Mouse (Mus musculus) activated CD4-positive, CD25-positive, alpha-beta regulatory T cell, adult 4 months (primary cell): Measurements from ENCODE around the gene Dtd1. TPM values are rescaled to one million over a fixed set of nuclear protein-coding genes. Genes with fewer than 3 reads are reported as not detected.

ENCODE experiments used
- ATAC-seq: one replicate; pipeline ENCODE4 v1.8.0; 2017
- polyA plus RNA-seq, 2 experiments: library from polyadenylated mRNA; unstranded; fragments of 100-300 nt; shearing (Covaris generic); gene quantifications; one replicate each; pipeline ENCODE4 v1.2.1; 2017

Gene Dtd1
- polyA plus RNA-seq, 2 experiments from 2014 or later = 65.4 to 72.3 TPM

DNA sequence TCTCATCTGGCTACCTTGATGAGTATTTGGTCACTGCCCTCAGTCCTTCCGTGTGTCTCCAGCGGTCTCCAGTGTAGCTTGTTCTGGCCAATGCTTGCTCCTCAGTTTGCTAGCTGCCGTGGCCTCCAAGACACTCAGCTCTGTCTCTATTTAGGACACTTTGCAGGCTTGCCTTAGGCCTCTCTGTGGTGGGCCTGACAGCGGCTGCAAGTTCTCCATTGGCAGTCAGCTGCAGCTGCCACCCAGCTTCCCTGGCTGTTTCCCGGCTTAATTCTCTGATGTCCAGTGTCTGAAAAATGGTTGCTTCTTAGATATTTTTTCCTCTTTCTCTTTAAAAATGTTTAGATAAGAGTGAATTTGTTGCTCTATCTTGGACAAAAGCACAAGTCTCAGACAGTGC is 116.6 kb downstream of the Dtd1 start:
- no peak for ATAC-seq

DNA sequence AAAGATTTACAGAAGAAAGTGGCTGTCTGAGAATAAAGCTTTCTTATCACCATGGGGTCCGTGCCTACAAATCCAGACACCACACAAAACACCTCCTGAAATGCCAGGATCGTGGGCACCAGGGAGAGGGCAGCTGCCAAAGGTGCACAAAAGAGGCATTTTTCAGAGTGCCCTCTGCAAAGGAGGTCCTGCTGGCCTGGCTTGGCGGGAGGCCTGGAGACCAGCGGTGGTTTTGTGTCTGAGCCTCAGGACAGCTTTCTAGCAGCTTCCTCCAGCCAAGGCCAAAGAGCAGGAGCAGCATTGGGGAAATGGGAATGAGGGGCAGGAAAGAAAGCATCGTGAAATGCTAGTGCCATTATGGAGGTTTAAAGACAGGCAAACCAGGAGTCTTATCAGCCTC is 118.6 kb downstream of the Dtd1 start:
- no peak for ATAC-seq

DNA sequence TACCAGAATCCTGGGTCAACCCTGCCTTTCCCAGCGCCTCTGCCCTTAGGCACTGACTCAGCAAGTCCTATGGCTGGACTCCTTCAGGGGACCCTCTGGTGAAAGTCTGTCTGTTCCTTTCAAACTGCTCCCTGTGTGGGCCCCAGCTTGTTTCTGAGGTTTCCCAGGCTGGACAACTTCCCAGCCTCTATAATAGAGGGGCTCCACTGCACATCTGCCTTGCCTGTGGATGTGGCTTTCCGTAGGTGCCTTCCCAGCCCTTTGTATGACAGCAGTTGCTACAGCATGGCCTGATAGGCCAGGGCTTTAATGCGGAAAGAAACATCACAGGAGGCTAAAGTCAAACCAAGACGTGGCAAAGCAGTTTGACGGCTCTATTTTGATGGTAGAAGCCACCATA is 119.6 kb downstream of the Dtd1 start:
- no peak for ATAC-seq

DNA sequence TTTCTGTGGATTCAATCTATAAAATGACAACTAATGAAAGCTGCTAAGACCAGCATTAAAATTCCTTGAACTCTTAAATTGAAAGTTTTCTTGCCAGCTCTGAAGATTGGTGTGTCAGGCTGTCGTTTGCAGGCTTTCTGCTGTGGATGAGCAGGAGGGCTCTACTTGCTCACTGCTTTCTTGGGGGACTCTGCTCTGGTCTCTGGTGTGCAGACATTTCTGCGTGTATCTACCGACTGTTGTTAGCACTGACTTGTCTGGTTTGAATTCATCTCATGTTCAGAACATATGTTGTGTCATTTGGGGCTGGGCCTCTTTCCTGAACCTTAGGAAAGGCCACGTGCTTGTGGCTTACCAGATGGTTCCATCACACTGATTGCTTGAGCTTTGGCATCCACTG is 120.0 kb downstream of the Dtd1 start:
- ATAC-seq = no peak

DNA sequence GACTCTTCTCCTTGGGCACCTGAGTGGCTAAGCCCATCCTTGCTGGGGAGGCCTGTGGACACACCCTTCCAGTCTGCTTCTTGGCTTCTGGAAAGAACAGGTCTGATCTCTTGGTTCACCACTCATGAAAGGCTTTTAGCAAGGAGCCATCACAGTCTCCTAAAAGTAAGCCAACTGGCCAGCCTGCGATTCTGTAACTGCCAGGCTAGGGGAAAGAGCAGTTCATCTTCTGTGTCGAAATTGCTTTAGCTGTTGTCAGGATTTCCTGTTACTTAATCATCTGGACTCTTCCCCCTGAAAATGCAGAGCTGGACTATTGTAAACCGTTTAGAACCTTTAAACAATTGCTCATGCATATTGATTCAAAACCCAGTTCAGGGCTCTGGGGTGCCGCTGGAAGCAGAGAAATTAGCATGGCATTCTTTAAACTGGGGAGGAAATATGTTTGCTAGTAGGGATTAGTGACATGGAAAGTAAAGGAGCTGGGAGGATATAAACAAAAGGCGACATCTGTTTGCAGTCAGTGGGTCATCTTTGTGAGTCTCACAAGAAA is 120.8 kb downstream of the Dtd1 start:
- ATAC-seq = no peak

DNA sequence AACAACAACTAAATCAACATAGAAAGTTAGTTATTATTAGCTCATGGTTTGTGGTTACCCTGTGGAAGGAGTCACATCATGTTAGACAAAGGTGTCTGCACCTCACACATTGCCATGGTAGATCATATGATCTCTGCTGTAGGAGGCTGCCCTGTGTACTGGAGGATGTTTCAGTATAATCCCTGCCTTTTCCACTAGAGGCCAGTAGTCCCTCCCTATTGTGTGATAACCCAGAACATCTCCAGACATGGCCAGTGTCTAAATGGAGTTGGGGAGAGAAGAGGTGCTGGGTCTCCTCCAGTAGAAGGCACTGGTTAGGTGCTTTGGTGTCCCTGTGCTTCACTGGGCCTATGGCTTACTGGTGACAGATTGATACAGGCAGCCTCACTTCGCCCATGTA is 125.0 kb downstream of the Dtd1 start:
- ATAC-seq = no peak

DNA sequence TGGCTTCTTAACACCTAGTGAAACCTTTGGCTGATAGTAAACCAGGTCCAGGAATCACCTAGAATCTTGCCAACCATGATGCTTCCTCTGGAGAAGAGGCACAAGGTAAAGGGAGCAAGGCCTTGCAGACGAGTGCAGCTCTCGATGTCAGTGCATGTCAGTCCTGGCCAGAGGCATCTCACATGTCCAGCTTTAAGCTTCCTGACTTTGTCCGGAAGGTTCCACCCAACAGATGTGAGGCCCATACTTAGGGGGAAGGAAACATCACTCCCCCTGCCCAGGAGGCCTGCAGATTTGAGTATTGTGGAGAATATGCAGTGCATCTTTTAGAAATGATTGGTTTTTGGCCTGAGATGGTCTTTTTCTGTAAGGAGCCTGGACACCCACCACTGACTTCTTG is 127.4 kb downstream of the Dtd1 start:
- no peak for ATAC-seq

DNA sequence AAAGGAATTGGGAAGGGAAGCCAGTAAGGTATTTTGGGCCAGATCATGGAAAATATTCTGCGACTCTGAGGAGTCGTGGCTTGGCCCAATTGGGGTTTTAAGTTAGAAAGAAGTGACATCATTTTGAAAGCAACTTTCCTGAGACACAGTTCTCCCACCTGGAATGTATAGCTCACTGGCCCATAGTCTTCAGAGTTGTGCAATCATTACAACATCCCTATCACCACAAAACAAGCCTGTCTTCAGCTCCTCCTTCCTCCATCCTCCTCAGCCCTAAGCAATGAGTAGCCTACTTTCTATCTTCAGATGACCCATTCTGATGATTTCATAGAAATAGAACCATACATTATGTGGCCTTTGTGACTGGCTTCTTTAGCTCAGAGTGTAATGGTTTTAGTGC is 130.1 kb downstream of the Dtd1 start:
- no peak for ATAC-seq

DNA sequence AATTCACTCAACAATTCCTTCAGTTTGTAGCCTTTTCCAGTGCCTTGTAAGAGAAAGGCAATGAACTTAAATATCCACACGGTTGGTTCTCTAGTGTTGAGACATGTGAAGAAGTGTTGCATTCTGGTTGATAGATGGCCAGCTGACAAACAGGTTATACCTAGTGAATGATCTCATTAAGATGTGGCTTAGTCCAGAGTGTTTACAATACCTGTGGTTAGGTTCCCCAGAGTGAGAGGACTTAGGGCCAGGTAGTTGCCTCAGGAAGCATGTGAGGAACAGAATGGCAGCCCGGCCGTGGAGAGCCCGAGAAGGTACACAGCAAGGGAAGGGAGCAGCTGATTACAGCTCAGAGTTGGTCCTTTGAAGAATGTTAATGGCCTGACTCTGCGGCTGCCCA is 138.5 kb downstream of the Dtd1 start:
- no peak for ATAC-seq

DNA sequence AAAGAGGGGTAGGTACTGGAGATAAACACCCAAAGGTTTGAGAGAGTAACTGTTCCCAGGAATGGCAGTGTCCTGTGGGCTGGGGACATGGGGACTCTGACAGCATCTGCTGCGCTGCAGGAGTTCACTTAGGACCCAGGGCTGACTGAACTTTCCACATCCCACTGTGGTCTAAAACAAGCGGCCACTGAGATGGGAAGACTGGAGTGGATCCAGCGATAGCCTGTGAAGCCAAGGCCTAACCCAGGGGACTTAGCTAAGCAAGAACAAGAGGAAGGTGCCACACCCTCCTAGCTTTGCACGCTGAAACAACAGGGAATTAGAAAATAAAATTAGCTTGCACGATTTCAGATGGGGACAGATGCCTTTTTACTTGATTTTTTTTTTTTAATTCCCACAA is 138.9 kb downstream of the Dtd1 start:
- no peak for ATAC-seq

DNA sequence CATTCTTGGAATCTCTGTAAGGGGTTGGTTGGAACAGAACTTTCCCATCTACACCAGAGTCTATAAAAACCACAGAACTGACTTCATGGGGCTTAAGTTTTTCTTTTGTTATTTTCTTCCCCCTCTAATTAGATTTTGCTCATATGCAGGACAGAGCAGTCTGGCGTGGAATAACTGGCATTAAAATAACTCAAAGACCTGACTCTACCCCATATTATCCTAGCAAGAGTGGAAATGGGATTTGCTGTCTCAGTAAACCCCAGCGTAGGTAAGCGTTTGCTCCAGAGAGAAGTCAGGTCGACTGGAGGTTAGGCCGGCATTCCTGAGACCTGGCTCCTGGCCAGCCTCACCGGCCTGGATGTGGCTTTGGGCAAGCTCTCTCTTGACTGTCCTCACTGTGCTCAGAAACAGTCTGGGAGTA is 140.9 kb downstream of the Dtd1 start:
- no peak for ATAC-seq

DNA sequence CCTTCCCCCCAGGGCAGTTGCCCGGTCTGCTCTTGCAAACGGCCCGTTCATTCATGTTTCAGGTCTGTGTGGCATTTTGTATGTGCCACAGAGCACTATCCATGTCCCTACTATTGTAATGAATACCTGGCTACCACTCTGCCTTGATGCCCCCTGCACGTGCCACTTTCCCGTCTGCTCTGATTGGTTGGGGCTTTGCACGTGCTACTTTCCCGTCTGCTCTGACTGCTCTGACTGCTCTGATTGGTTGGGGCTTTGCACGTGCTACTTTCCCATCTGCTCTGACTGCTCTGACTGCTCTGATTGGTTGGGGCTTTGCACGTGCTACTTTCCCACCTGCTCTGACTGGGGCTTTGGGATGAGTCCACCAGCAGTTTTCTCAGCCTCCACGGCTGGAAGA is 142.3 kb downstream of the Dtd1 start:
- ATAC-seq = no peak

DNA sequence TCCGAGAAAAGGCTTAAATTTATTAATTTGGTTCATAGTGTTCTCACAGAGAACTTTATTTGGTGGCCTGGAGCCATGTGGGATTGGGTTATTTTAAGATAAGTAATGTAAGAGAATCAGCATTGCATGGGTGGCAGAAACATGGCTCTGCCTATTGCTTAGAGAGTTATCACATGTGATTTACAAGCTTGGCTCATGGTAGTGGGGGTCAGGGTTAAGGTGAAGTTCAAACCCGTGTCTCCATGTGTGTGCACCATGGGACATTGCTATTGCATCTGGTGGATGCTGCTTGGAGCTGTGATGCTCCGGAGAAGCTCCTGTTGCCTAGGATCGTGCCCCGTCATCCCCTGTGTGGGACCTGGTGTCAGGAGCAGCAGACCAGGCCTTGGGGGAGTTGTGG is 143.6 kb downstream of the Dtd1 start:
- no peak for ATAC-seq

DNA sequence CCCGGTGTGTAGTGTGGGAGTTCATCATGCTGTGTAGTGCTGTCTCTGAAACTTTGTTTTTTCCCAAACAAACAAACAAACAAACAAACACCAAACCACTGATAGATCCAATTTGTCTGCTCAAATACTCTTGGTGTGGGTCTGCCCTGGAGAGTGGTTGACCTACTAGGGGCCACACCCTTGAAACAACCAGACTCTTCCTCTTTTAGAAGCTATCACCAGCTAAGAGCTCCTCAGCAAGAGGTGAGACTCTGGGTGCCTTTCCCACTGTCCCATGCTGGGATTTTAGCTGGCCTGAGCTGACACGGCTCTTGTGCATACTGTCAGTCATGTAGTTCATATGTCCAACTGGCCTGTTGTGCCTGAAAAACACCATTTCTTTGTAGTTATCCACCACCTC is 145.6 kb downstream of the Dtd1 start:
- no peak for ATAC-seq

DNA sequence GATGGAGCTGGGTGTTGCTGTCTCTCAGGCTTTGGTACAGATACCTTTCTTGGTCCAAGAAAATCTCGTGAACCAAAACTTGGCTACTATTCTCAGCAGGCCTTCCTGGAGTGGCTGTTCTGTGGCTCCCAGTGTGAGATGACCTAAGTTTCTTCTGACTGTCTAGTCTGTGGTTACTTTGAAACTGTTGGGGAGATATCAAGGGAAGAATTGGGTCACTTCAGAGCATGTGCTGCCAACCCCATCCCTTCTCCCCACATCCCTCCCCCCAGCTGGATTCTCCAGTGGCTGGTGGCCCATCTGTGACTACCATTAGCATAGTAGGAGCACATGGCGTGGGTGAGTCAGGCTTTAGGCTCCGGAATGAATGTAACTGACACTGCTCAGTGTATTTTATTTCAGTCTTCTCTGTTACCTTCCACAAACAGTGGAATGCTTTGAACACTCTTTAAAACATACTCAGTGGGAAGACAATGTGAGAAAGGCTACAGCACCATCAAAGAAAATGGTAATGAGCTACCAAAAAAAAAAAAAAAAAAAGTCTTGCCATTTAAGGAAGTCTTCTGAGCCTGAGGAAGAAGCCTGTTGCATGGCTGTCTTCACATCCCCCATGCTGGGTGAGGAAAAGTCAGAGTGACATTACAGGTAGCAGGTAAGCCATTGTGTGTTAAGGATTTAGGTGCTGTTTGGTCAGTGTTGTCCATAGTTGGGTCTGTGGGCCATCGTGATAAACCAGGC is 146.5 kb downstream of the Dtd1 start:
- ATAC-seq = no peak

DNA sequence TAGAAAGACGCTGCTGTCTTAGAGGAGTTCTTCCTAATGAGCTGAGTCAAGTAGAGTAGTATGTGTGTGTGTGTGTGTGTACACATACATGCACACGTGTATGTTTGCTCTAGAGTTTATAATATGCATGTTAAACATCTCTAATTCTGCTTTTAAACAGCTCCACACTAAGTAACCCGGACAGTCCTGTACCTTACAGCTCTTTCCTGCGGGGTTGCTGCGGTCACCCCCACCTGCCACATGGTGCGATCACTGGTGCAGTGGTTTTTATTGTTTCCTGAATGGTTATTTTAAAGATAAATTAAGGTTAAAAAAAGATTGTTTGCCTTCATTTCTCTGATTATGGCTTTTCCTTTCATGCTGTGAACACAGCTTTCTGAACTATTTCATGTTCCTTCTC is 153.9 kb downstream of the Dtd1 start:
- peak; percentile 23 for ATAC-seq

DNA sequence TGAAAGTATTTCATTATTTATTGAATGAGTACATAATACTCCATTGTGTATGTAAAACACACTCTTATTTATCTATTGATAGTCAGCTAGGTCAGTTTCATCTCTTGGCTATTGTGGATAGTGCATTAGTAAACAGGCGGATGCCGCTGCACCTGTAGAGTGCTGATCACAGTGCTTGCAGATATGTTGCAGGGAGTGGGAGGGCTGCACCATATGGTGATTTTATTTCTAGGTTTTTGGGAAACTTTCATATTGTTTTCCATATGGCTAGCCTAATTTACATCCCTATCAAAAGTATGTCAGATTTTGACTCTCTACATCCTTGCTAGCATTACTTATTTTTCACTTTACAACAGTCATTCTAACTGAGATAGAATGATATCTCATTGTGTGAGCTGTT is 155.3 kb downstream of the Dtd1 start:
- no peak for ATAC-seq

DNA sequence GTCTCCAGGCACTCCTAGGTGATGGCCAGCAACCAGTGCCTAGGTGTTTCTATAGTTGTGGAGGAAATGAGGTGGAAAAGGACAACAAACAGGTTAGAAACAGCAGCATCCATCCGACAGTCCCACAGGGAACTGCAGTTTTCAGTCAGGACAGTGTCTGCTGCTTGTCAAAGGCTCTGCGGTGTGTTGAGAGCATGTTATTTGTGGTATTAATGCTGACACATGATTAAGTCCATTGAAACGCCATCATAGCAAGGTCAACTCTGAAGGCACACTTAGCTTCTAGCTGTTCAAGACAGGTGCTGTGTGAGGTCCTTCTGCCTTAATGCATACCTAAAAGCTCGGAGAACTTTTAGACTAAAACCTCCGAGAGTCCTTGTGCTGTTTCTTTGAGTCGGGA is 161.0 kb downstream of the Dtd1 start:
- ATAC-seq = no peak

DNA sequence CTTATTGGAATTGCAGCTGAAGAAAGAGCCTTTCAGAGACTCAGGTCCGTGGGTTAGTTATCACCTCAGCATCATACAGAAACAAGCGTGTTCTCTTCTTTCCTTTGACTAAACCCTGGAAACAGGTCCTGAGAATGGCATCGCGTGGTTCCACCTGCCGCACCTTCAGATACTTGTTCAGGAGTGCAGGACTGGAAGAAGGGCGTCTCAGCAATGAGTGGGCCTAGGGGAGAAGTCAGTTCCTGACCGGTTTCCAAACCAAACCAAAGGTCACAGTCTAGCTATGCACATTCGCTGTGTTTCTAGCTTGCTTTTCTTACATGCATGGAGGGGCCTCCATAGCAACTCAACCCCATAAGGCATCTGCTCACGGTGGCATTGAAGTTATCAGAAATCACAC is 164.0 kb downstream of the Dtd1 start:
- ATAC-seq = no peak

DNA sequence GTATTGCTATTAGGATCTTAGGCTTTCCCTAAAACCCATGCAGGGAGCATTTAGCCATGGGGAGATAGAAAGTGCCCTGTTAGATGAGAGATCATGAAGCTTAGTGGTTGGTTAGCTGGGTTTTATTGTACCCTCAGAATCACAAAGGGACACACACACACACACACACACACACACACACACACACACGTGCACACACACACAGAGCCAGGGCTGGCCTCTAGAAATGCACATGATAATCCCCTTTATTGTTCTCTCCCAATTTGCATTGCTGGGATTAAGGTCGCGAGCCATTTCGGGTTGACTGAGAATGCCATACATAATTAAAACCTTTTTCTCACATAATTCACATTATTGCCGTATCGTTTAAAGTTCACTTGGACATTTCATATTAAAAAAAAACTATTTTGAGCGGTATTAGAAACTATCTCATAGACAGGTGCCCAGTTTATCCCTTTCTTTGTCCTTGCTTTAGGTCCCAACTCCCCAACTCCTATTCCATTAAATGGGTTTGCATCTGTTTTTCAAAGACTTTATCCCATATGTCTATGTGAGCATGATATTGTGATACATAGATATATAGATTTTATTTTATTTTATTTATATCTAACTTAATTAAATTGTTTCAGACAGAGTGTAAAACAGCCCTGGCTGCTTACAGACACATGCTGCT is 164.6 kb downstream of the Dtd1 start:
- ATAC-seq = no peak

DNA sequence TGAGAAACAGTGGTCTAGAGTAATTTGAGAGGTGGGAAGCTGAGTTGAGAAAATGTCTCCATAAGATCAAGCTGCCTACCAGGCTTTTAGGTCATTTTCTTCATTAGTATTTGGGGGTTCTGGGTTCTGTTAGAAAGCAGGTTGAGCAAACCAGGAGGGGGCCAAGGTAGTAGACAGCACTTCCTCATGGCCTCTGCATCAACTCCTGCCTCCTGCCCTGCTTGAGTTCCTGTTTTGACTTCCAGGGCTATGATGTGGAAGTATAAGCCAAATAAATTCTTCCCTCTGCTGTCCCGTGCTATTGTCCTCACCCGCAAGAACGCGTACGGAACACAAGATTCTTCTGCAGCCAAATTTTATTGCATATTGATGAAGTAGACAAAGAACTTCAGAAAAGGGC is 165.5 kb downstream of the Dtd1 start:
- ATAC-seq = no peak

DNA sequence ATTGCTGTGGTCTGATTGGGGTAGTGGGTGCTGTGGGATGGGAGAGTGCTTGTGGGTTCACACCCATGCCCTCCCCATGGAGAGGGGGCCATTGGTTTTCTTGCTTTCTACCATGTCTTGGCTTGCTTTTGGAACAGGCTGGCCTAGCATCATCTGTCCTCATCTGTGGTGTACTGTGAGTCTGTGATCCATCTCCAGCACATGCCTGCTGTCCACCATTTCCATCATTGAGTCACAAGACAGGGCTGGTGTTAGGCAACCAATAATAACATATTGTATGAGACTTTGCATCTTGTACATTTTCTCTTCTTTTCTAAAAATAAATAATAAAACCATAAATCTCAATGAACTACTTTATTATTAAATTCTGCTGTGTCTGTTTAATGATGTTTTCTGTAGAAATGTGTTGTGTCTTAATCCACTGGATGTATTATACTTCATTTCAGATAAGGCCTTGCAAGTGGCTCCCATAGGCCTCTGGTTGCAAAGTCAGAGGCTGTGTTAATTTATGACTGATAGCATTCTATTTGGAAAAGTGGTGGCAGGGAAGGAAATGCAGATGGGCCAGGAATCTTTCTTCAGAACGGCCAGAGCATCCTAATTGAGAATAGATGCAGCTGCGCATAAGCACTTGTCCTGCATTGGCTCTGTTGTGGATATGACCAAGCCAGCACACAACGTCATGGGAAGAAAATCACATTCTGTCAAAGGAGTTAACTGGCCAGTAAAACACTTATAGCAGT is 168.8 kb downstream of the Dtd1 start:
- no peak for ATAC-seq

DNA sequence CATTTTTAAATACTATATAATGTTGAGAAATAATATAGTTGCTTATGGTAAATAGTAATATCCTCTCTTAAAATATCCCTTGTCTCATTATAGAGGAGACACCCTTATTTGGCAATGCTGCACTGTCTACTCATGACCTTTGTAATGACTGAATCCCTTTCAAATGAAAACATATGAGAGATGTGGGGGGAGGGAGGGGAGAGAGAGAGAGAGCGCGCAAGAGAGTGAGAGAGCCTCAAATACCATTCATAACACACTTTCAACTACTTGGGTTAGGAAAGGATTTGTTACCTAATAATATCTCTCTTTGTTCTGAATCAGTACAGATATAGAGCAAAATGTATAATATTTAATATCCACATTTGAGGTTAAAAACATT is 169.4 kb downstream of the Dtd1 start:
- ATAC-seq = no peak

DNA sequence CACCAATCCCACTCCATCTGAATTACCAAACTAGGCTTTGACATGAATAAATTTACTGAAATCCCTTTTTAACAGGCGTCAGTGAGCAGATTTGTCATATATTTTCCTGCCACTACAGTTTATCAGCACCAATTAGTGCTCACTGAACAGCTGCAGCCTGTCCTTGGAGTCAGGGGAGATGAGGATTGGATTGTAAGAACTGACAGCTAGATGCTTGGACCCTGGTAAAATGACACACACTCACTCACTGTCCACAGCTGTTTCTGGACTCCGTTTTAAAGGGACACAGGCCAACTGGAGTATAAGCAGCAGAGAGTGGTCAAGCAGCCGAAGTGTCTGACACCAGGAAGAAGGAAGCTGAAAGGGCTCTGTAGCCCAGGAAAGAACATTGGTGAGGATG is 169.9 kb downstream of the Dtd1 start:
- no peak for ATAC-seq
